Mouse (Mus musculus) cerebellum, adult 9-10 months (tissue): Measurements from ENCODE around the gene 1700016D06Rik.
A peak's percentile ranks its signal among the peaks of the same experiment; 100 is the strongest.

Source experiments
- DNase-seq: peaks from one replicate; pipeline ENCODE4 v3.0.0; 2022

Gene 1700016D06Rik

DNA sequence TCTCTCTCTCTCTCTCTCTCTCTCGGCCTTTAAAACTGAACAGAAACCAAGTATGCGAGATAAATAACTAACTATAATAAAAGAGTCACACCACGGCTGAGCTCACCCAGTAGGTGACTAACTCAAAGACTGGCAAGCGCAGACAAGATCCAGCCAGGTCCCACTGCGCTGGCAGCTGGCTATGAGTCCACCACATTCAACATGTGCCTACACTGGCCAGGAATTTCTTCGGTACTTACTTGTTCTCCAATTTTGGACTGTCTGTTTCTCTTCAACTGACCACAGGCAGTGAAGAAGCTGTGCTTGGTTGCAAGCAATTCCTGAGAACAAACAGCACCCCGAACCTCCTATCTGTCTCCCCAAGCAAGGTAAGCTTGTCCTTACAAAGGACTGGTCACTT, 67.4 kb downstream of the 1700016D06Rik start:
- DNase-seq: peak; percentile 48

DNA sequence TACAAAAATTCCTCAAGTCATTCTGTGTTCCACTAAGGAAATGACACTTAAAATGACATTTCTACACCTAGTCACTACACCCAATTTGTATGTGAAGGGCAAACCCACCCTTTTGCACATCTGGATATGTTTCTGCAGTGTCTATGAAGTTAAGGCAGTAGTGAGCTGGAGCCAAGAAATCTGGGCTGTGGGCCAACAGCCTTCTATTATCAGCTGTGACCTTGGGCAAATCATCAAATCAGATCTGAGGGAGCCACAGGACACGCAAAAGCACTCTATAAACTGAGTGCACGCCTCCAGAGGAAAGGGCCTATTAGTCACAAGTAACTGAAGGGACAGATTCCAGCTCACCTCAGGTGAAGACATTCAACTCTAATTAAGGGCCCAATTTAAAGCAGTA, 68.5 kb downstream of the 1700016D06Rik start:
- peak; percentile 33 for DNase-seq

DNA sequence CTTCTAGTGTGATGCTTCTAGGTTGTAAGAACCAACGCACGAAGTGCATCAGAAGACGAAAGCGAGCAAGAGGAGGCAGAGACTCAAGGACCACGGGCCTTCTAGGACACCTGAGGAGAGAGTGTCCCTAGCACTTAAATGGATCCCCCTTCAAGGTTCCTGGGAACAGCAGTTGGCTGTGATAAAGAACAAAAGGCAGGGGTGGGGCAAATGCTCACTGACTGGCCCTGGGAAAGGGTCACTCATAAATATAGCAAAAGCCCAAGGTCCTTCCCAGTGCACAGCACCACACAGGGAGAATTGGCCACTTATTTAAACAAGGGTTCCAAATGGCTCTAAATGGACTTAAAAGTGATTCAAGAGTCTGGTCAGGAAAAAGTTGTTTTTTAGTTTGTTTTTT, 71.7 kb downstream of the 1700016D06Rik start:
- DNase-seq: no peak

DNA sequence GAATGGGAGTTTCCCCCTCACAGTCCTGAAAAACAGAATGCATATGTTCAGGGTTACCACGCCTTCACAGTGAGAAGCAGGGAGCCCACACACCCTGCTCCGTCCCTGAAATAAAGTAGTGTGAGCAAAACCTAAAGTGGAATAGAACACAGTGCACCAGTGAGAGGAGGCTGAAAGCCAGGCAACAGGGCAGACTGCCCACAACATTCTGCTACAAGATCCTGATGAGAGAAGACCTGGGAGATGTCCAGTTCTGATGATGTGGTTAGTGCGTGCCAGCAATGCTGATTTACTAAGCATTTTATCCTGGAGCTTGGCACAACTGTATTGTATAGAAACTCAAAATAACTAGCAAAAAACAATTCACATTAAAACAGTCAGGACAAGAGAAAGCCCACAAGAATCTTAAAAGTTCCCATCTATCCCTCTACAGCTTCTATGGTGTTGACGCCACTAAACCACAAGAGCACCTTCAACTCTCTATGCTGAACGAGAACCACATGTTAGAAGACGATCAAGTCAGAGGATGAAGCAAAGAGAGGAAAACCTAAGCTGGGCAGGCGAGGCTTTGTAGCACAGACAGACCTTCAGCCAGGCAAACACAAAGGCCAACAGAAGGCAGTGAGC, 72.2 kb downstream of the 1700016D06Rik start:
- peak; percentile 53 for DNase-seq

DNA sequence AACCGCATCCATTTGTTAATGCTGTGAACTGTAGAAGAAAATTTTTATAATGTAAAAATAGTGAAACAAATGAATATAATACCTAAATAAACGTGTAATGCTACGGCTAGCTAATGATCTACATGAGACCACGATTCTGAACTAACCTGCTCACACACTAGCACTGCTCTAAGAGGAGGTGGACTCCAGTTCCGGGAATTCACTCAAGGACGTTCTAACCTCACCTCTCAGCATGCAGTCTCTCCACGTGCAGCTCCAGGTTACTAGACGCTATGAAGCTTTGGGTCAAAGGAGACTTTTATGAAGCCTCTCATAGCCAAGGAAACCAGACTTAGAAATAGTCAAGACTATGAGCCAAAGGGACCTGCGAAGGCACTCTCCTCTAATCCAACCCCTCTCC, 73.1 kb downstream of the 1700016D06Rik start:
- no peak for DNase-seq

DNA sequence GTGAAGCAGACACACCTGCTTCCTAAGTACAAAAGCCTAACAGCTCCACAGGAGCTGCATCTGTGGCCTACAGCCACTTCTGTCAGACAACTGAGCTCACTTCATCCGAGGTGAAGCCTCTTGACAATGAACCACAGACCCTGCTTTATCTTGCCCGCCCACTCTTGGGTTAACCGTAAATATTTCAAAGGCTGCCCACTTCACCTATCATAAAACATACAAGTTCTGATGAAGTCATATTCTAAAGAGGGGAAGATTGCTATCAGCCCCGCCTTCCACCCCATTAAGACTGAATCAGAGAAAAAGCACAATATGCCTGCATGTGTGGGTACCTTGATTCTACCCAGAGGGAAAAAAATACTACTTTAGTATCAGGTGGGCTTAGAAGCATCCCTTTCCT, 75.8 kb downstream of the 1700016D06Rik start:
- DNase-seq: no peak

DNA sequence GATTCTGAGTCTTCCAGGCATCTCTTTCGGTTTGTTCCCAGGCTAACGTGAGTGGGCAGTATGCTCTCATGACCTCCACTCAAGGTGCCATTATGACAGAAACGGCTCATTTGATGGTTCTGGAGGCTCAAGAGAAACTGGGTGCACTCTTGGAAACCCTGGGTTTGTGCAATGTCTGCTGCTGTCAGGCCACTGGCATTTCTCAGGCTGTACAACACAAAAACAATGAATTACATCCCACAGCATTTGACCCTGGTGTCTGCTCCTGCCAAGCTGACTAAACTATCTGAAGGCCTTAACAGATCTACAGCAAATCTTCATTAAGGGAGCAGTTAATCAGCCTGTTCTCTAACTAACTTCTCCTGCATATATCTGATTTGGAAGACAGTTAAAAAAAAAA, 81.8 kb downstream of the 1700016D06Rik start:
- no peak for DNase-seq

DNA sequence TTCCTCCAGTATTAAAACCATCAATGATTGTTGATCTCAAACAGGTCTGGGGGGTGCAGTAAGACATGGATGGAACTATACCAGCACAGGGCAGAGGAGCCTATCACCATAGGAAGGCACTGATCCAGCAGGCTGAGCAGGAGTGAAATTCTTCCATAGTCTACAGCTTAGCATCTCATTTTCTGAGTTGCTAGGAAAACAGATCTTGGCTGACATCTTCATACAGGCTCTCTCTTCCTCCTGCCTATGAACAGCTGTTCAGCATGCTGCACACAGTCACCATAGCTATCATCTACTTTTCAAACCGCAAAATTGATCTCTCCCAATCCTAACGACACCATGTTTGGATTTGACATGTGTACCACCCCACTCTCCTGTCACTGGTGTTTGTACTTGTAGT, 82.8 kb downstream of the 1700016D06Rik start:
- DNase-seq: no peak

DNA sequence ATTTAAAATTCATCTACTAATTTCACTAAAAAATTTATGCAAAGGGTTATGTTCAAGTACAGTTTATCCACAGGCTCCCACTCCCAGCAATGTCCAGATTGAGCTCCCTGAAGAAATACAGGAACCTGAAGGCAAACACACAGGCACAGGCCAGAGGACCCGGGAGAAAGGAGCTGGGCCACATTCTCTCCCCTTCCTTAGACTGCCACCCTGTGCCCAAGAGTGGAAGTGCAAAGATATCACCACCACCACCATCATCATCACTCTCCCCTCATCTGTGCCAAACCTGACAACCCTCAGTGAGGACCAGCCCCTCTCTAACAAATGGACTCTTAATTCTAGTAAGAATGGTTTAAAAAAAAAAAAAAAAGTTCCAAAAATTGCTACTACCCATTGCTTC, 84.6 kb downstream of the 1700016D06Rik start:
- DNase-seq: peak; percentile 51

DNA sequence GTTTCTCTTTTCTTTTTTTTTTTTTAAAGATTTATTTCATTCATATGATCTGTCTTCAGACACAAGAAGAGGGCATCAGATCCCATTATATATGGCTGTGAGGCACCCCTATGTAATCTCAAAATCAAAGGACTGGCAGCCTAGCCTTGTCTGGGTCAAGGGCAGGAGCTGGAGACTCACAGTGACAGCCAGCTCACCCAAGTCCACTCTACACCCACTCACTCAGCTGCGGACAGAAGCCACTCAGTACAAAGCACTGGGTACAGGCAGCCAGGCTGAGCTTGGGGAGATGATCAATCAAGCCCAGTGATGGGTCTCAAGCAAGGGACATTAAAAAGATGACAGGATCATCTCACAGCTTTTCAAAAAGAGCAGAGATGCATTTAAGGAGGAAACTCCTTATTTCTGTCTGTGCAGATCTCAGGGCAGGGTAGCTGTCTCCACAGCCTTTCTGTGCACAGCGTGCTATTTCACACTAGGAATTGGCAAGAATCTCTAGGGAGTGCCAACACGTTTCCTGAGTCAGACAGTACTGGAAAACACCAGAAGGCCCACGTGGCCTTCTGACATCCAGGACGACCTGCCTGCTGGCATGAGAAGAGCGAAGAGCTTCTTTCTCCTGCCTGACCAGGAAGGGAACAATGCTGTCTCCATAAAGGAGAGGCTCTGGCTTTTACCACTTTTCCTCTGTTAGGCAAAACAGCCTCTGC, 86.6 kb downstream of the 1700016D06Rik start:
- no peak for DNase-seq

DNA sequence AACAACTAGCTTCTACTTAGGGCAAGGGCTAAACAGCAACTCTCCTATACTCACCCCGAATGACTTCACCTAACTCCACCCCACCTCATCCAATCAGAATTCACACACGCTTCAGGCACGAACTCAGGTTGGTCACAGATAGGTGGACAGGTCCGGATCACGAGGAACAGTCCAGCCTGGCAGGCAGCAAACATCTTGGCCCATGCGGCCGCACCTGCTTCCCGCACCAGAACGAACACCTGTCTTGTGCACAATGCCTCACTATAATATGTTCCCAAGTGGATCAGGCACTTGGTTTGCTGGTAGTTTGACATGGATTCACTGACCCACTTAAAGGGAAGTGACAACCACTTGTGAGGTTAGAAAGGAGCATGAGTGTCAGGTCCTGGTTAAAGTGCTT, 92.0 kb downstream of the 1700016D06Rik start:
- DNase-seq: no peak
